Mouse (Mus musculus): ENCODE data around the gene Entpd1. TPM values are rescaled to one million over a fixed set of nuclear protein-coding genes. Genes with fewer than 3 reads are reported as not detected.

Gene Entpd1
- polyA plus RNA-seq (2015; fragmentation: Nextera tagmentation; extraction: Ambion mirVana), result 16.8 and 18.6 TPM in 2 replicates

- ATAC-seq (ENCODE audit: low read depth), result peak; percentile 100
- H3K27ac ChIP-seq (ENCODE audit: low read length), result no peak within 1 kb of the TSS
- peak within 1 kb of the TSS; percentile 84 for H3K9ac ChIP-seq (ENCODE audit: low read length)
- peaks cover 7% of the 10 kb centered on the region for H3K4me1 ChIP-seq (replicated peaks; ENCODE audit: control insufficient read depth, insufficient read depth, low read length)
- peaks cover 2% of the 10 kb centered on the region; the same call in 1 of the 2 replicates for H3K27me3 ChIP-seq (ENCODE audit: control insufficient read depth, insufficient read depth, low read depth, low read length)
- H3K4me2 ChIP-seq (ENCODE audit: low read depth, low read length), result peak within 1 kb of the TSS; percentile 73
- peaks cover 9% of the 10 kb centered on the region for H3K36me3 ChIP-seq (ENCODE audit: control insufficient read depth, insufficient read depth, low read length)
- WGBS, result under 1% methylated on average over 45 of the region's 45 CpGs
- H3K9me3 ChIP-seq (ENCODE audit: control insufficient read depth, low read length), result no peaks in the 10 kb centered on the region
- peak within 1 kb of the TSS; percentile 88 for H3K4me3 ChIP-seq (ENCODE audit: low read length)
Measured at GRCm38 (mm10) chr19:40611830-40612506, at the start of gene Entpd1, which contains the start of gene Tctn3. Gene Entpd1, plus strand, starts transcription at chr19:40612366. Gene Tctn3, minus strand, starts transcription at chr19:40612233.

DNA sequence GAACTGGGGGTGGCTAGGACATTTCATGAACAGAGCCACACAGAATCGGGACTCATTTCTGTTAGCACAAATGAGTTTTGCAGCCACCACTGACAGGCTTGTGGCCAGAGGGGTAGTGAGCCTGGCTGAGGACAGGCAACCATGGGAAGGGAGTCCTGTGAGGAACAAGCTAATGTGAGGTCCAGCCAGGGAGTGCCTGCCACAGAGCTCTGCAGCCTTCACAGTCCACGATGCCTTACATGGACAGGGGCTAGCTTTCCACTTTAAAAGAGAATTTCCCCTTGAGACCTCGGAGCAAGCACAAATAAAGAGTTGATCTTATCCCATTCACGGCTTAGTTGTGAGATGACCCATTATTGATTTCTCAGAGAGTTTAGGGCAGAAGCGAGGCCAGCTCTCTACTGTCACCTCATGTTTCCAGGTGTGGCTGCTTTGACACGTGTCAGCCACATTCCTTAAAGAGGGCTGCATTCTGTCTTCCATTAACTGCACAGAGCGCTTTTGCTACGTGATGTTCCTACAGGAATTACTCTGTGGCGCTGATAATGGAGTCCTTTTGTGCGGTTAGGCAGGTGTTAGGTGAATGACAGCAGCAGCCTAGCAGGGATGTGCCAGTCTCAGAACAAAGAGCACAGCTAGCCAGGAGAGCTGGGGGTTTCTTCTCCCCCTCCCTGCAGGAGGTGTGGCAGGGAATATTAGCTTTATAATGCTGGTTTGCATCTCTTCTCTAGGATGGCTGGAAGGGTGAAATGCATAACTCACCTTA, 48.1 kb upstream of the Entpd1 start:
- Histone ChIP-seq H3K36me3 (ENCODE audit: control insufficient read depth, insufficient read depth, low read length) (peaks cover 27% of the 10 kb centered on the region), H3K27ac (ENCODE audit: low read length) (no peak overlapping the region), H3K4me1 (replicated peaks; ENCODE audit: control insufficient read depth, insufficient read depth, low read length) (no peaks in the 10 kb centered on the region), H3K4me3 (ENCODE audit: low read length) (no peak overlapping the region), H3K9me3 (ENCODE audit: control insufficient read depth, low read length) (no peaks in the 10 kb centered on the region), H3K4me2 (ENCODE audit: low read depth, low read length) (no peak overlapping the region), H3K27me3 (ENCODE audit: control insufficient read depth, insufficient read depth, low read depth, low read length) (no peaks in the 10 kb centered on the region), H3K9ac (ENCODE audit: low read length) (no peak overlapping the region)
- WGBS, result 72% methylated on average over 10 of the region's 10 CpGs
- ATAC-seq (ENCODE audit: low read depth), result no peak

DNA sequence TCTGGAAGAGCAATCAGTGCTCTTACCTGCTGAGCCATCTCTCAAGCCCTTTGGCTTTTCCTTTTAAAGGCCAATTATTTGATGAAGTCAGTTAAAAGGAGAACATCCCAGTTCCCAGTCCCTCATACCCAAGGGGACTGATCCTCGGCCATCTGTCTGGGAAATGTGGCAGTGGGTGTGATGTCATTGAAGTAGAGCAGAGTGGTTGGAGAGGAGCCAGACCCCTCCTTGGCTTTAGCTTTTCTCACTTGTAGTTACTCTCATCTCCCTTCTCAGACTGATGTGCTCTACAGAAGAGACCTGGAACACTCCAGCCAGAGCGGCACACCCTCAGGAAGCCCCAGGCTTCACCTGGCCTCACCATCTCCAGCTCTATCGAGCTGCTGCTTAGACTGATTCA, 44.5 kb upstream of the Entpd1 start:
- no peaks in the 10 kb centered on the region for H3K27me3 ChIP-seq (ENCODE audit: control insufficient read depth, insufficient read depth, low read depth, low read length)
- 80% methylated on average over 3 of the region's 3 CpGs for WGBS
- ATAC-seq (ENCODE audit: low read depth), result no peak

GRCm38 (mm10) chr19:40570726-40571125, 41.4 kb upstream of the Entpd1 start:
- peaks cover 25% of the 10 kb centered on the region for H3K36me3 ChIP-seq (ENCODE audit: control insufficient read depth, insufficient read depth, low read length)
- no peaks in the 10 kb centered on the region for H3K27me3 ChIP-seq (ENCODE audit: control insufficient read depth, insufficient read depth, low read depth, low read length)
- no peak overlapping the region for H3K4me3 ChIP-seq (ENCODE audit: low read length)
- no peaks in the 10 kb centered on the region for H3K4me1 ChIP-seq (replicated peaks; ENCODE audit: control insufficient read depth, insufficient read depth, low read length)
- no peak overlapping the region for H3K27ac ChIP-seq (ENCODE audit: low read length)
- 69% methylated on average over 9 of the region's 9 CpGs for WGBS
- no peak overlapping the region for H3K9ac ChIP-seq (ENCODE audit: low read length)
- ATAC-seq (ENCODE audit: low read depth), result 0 out of 2 replicates have a peak, but pooled peaks have one; percentile 28
- H3K4me2 ChIP-seq (ENCODE audit: low read depth, low read length), result no peak overlapping the region
- peaks cover 7% of the 10 kb centered on the region for H3K9me3 ChIP-seq (ENCODE audit: control insufficient read depth, low read length)

More for the DNA sequence above, 44.5 kb upstream of the Entpd1 start:
- Histone ChIP-seq H3K36me3 (ENCODE audit: control insufficient read depth, insufficient read depth, low read length) (peaks cover 33% of the 10 kb centered on the region), H3K9me3 (ENCODE audit: control insufficient read depth, low read length) (peaks cover 7% of the 10 kb centered on the region), H3K4me2 (ENCODE audit: low read depth, low read length) (no peak overlapping the region), H3K4me3 (ENCODE audit: low read length) (no peak overlapping the region), H3K27ac (ENCODE audit: low read length) (no peak overlapping the region), H3K9ac (ENCODE audit: low read length) (no peak overlapping the region), H3K4me1 (replicated peaks; ENCODE audit: control insufficient read depth, insufficient read depth, low read length) (no peaks in the 10 kb centered on the region)

DNA sequence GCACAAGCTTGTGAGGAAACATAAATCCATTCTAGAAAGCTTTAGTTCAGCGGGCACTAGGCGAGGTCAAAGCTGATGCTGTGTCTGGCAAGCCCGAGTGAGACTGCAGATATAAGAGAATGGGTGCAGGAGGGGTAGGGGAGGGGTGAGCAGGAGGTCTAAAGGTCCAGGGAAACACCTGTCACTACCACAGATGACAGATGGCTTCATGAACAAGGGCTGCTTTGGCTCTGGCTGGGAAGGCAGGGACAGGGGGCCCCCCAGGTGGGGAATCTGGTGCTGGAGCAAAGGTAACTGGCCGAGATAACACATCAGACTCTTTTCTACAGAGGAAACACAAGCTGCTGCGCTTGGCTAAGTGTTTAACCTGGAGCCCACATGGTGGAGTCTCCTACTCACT, 36.7 kb upstream of the Entpd1 start:
- no peaks in the 10 kb centered on the region for H3K27me3 ChIP-seq (ENCODE audit: control insufficient read depth, insufficient read depth, low read depth, low read length)
- no peak for ATAC-seq (ENCODE audit: low read depth)
- no peak overlapping the region for H3K4me2 ChIP-seq (ENCODE audit: low read depth, low read length)
- no peaks in the 10 kb centered on the region for H3K4me1 ChIP-seq (replicated peaks; ENCODE audit: control insufficient read depth, insufficient read depth, low read length)
- H3K27ac ChIP-seq (ENCODE audit: low read length), result no peak overlapping the region
- 63% methylated on average over 5 of the region's 5 CpGs for WGBS
- no peak overlapping the region for H3K4me3 ChIP-seq (ENCODE audit: low read length)
- H3K36me3 ChIP-seq (ENCODE audit: control insufficient read depth, insufficient read depth, low read length), result peaks cover 16% of the 10 kb centered on the region; the same call in 1 of the 2 replicates
- H3K9me3 ChIP-seq (ENCODE audit: control insufficient read depth, low read length), result 0 out of 2 replicates have a peak, but pooled peaks cover under 1% of the 10 kb centered on the region
- H3K9ac ChIP-seq (ENCODE audit: low read length), result no peak overlapping the region

DNA sequence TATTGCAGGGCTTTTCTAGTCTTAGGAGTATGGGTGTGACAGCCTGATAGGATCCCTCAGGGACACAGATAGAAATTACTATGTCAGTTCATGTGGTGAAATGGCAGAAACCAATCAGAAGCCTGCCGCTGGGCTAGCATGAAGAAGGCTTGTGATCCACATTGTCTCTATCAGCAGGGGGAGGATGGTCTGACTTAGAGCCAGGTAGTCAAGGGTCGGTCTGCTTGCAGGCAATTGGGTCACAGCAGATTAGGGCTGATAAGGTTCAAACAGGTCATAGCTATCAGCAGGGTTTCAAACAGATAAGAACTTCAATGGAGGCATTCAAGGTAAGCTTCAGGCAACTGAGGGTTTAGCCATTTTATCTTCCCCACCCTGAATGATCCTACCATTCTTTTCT, 31.3 kb upstream of the Entpd1 start:
- WGBS, result 55% methylated on average over 2 of the region's 2 CpGs
- Histone ChIP-seq H3K4me2 (ENCODE audit: low read depth, low read length) (no peak overlapping the region), H3K9ac (ENCODE audit: low read length) (no peak overlapping the region), H3K9me3 (ENCODE audit: control insufficient read depth, low read length) (no peaks in the 10 kb centered on the region), H3K27me3 (ENCODE audit: control insufficient read depth, insufficient read depth, low read depth, low read length) (no peaks in the 10 kb centered on the region), H3K4me1 (replicated peaks; ENCODE audit: control insufficient read depth, insufficient read depth, low read length) (no peaks in the 10 kb centered on the region), H3K36me3 (ENCODE audit: control insufficient read depth, insufficient read depth, low read length) (peaks cover 4% of the 10 kb centered on the region; the same call in 1 of the 2 replicates), H3K4me3 (ENCODE audit: low read length) (no peak overlapping the region), H3K27ac (ENCODE audit: low read length) (no peak overlapping the region)
- no peak for ATAC-seq (ENCODE audit: low read depth)

DNA sequence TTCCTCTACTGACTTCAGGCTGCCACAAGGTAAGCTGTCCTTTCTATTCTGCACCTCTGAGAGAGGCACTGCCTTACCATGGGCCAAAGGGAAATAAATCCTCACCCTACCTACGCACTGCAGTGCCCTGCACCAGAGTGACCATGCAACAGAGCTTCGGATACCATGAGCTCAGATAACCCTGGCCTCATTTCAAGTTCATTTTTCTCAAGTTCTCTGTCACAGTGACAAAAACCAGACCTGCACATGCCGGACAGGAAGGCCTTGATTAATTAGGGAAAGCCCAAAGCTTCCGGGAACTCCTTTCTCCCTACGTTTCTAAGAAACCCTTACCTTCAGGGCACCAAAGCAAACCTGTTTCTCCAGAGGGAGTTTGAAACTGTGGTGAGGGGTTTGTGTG, 30.5 kb upstream of the Entpd1 start:
- no peak overlapping the region for H3K4me3 ChIP-seq (ENCODE audit: low read length)
- H3K4me2 ChIP-seq (ENCODE audit: low read depth, low read length), result no peak overlapping the region
- H3K27ac ChIP-seq (ENCODE audit: low read length), result no peak overlapping the region
- H3K36me3 ChIP-seq (ENCODE audit: control insufficient read depth, insufficient read depth, low read length), result peaks cover 4% of the 10 kb centered on the region; the same call in 1 of the 2 replicates
- no peak for ATAC-seq (ENCODE audit: low read depth)
- no peak overlapping the region for H3K9ac ChIP-seq (ENCODE audit: low read length)
- H3K4me1 ChIP-seq (replicated peaks; ENCODE audit: control insufficient read depth, insufficient read depth, low read length), result no peaks in the 10 kb centered on the region
- H3K9me3 ChIP-seq (ENCODE audit: control insufficient read depth, low read length), result no peaks in the 10 kb centered on the region
- 64% methylated on average over 5 of the region's 5 CpGs for WGBS
- H3K27me3 ChIP-seq (ENCODE audit: control insufficient read depth, insufficient read depth, low read depth, low read length), result no peaks in the 10 kb centered on the region

- 50% methylated on average over 7 of the region's 7 CpGs for WGBS
Measured at GRCm38 (mm10) chr19:40586908-40587307, 25.3 kb upstream of the Entpd1 start.

More at GRCm38 (mm10) chr19:40586908-40587307, 25.3 kb upstream of the Entpd1 start:
- no peak for ATAC-seq (ENCODE audit: low read depth)
- Histone ChIP-seq H3K27me3 (ENCODE audit: control insufficient read depth, insufficient read depth, low read depth, low read length) (no peaks in the 10 kb centered on the region), H3K4me3 (ENCODE audit: low read length) (0 out of 2 replicates have a peak overlapping the region, but pooled peaks have one; percentile 86), H3K27ac (ENCODE audit: low read length) (no peak overlapping the region), H3K9ac (ENCODE audit: low read length) (no peak overlapping the region), H3K4me1 (replicated peaks; ENCODE audit: control insufficient read depth, insufficient read depth, low read length) (peaks cover 7% of the 10 kb centered on the region), H3K4me2 (ENCODE audit: low read depth, low read length) (peak overlapping the region; percentile 65; the same call in 1 of the 2 replicates), H3K36me3 (ENCODE audit: control insufficient read depth, insufficient read depth, low read length) (no peaks in the 10 kb centered on the region), H3K9me3 (ENCODE audit: control insufficient read depth, low read length) (no peaks in the 10 kb centered on the region)

All from lung, embryonic 16.5 days (tissue).